10 mouse cellular contexts compared by ENCODE assay signal in genomic region chr9:16221885-16222284, GRCm38 (mm10).
DNase-seq lines count a peak whose midpoint lies in the region; ATAC-seq and TF ChIP-seq lines count a peak whose summit lies in the region.
"Had no signal": no experiment of that assay in that cellular context is flagged by ENCODE, and none has a peak within 500 bp of the region (broad histone marks: within the 10 kb centered on the region; RNA-seq: fewer than 3 reads in every experiment).

No protein-coding gene starts in this region.

- TF ChIP-seq POLR2A in heart, adult 2 months (IDR thresholded peaks at IDR 0.05; ENCODE audit: insufficient read depth, low read depth, low read length): no peak

- TF ChIP-seq CTCF in heart, adult 2 months (IDR thresholded peaks at IDR 0.05): 0 out of 2 replicates have a peak, but pooled peaks have one; percentile 6

- H3K4me1 ChIP-seq in heart, adult 2 months (ENCODE audit: control insufficient read depth, insufficient read depth, low read length): peaks cover 1% of the 10 kb centered on the region; the same call in 1 of the 2 replicates
- H3K4me1 ChIP-seq in heart, embryonic 12.5 days (replicated peaks): no peaks in the 10 kb centered on the region
- H3K4me1 ChIP-seq in neural tube, embryonic 14.5 days (ENCODE audit: control insufficient read depth, insufficient read depth, low read length): peaks cover 10% of the 10 kb centered on the region; the same call in 1 of the 2 replicates
- H3K4me1 ChIP-seq: heart, embryonic 13.5 days had no signal

- 51% methylated on average over 5 of the region's 5 CpGs for WGBS in heart, adult 2 months
- WGBS in heart, embryonic 12.5 days: 67% methylated on average over 5 of the region's 5 CpGs
- WGBS in neural tube, embryonic 14.5 days: 25% methylated on average over 5 of the region's 5 CpGs

- H3K79me2 ChIP-seq in heart, adult 2 months (replicated peaks; ENCODE audit: control insufficient read depth, insufficient read depth, low read length): no peaks in the 10 kb centered on the region

- no peaks in the 10 kb centered on the region for H3K9me3 ChIP-seq in heart, embryonic 12.5 days (replicated peaks)
- H3K9me3 ChIP-seq in neural tube, embryonic 14.5 days (ENCODE audit: control insufficient read depth, low read length): no peaks in the 10 kb centered on the region
- H3K9me3 ChIP-seq: heart, embryonic 13.5 days had no signal

- ATAC-seq in heart, embryonic 12.5 days (ENCODE audit: insufficient number of reproducible peaks, low FRiP score): no peak
- ATAC-seq in neural tube, embryonic 14.5 days (ENCODE audit: low read depth): peak; percentile 64

- H3K9ac ChIP-seq in heart, adult 2 months (ENCODE audit: low read depth, low read length): no peak overlapping the region
- H3K9ac ChIP-seq in heart, embryonic 12.5 days: no peak overlapping the region
- H3K9ac ChIP-seq in neural tube, embryonic 14.5 days (replicated peaks; ENCODE audit: low read depth, low read length): no peak overlapping the region
- H3K9ac ChIP-seq: heart, embryonic 13.5 days; liver, embryonic 14.5 days had no signal

- no peaks in the 10 kb centered on the region for H3K27me3 ChIP-seq in heart, adult 2 months (ENCODE audit: control insufficient read depth, insufficient read depth, low read length)
- H3K27me3 ChIP-seq in heart, embryonic 12.5 days (replicated peaks): no peaks in the 10 kb centered on the region
- H3K27me3 ChIP-seq in neural tube, embryonic 14.5 days (ENCODE audit: control insufficient read depth, insufficient read depth, low read length): no peaks in the 10 kb centered on the region
- H3K27me3 ChIP-seq: heart, embryonic 13.5 days had no signal

- no peak overlapping the region for H3K4me2 ChIP-seq in heart, embryonic 12.5 days
- H3K4me2 ChIP-seq in neural tube, embryonic 14.5 days (ENCODE audit: low read depth, low read length): no peak overlapping the region
- H3K4me2 ChIP-seq: heart, embryonic 13.5 days had no signal

- peak; percentile 62 to 69 for DNase-seq in heart, adult 2 months
- DNase-seq in right cerebral cortex, postnatal 10 days (ENCODE audit: low spot score in 2 of 2): peak; percentile 67 to 77
- DNase-seq in right cerebral cortex, postnatal 14 days: no peak
- peak; percentile 62 for DNase-seq in heart, adult 8-10 months (ENCODE audit: low spot score)
- no peak for DNase-seq in natural killer cell, adult 2 months (ENCODE audit: low spot score in 2 of 2)
- no peak for DNase-seq in urinary bladder, postnatal 25 days (ENCODE audit: low spot score)

- H3K27ac ChIP-seq in heart, adult 2 months: peak overlapping the region; percentile 54; the same call in 1 of the 2 replicates
- H3K27ac ChIP-seq in heart, embryonic 12.5 days (ENCODE audit: poor library complexity, severe bottlenecking): no peak overlapping the region
- peak overlapping the region; percentile 39; the same call in 1 of the 2 replicates for H3K27ac ChIP-seq in neural tube, embryonic 14.5 days (ENCODE audit: low read depth, low read length)
- H3K27ac ChIP-seq: heart, embryonic 13.5 days; liver, embryonic 14.5 days had no signal

- no peak for TF ChIP-seq EP300 in heart, adult 2 months (IDR thresholded peaks at IDR 0.05; ENCODE audit: insufficient read depth, low read depth, low read length)

- no peaks in the 10 kb centered on the region for H3K36me3 ChIP-seq in heart, adult 2 months (ENCODE audit: control insufficient read depth, insufficient read depth, low read length)
- no peaks in the 10 kb centered on the region for H3K36me3 ChIP-seq in heart, embryonic 12.5 days
- no peaks in the 10 kb centered on the region for H3K36me3 ChIP-seq in neural tube, embryonic 14.5 days (ENCODE audit: control insufficient read depth, insufficient read depth, low read length)
- H3K36me3 ChIP-seq: heart, embryonic 13.5 days had no signal

- intact Hi-C loops in heart, adult 2 months (cut with DNase I): no loop called here

- no peak overlapping the region for H3K4me3 ChIP-seq in heart, adult 2 months
- no peak overlapping the region for H3K4me3 ChIP-seq in heart, embryonic 12.5 days
- no peak overlapping the region for H3K4me3 ChIP-seq in neural tube, embryonic 14.5 days (ENCODE audit: low read depth, low read length)
- H3K4me3 ChIP-seq: heart, embryonic 13.5 days had no signal

Comparison
In these comparisons a context has a peak if more than half of its experiments do, and no peak if none do; other contexts are left out.
1. DNase-seq: peak in heart, adult 2 months (2 of 2), right cerebral cortex, postnatal 10 days (2 of 2) and heart, adult 8-10 months (single experiment); none in right cerebral cortex, postnatal 14 days (single experiment), natural killer cell, adult 2 months (0 of 2) and urinary bladder, postnatal 25 days (single experiment).